Mouse (Mus musculus): ENCODE data around the gene Zfp583.

DNA sequence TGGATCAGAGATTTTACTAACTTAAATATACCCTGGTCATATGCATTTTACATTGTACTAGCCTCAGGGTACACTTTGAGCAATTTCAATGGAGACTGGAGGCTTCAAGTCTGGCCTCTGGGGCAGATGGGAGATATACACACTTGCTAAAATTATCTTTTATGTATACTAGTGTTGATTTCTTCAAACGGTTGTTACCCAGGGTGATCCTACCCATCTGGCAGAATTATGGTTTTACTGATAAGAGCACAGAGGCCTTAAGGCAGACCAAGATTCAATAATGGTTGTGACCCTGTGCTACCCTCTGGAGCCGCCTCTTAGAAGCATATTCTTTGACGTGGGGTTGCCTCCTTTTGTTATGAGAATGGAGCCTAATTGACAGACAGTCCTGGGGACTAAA lies 53.2 kb downstream of the Zfp583 start:
- no peak for TF ChIP-seq POLR2A (IDR thresholded peaks at IDR 0.05; ENCODE audit: insufficient read depth, low read depth, low read length)
- no peak for TF ChIP-seq CTCF (IDR thresholded peaks at IDR 0.05)
